21 mouse cellular contexts compared by ENCODE assay signal in the genomic region with DNA sequence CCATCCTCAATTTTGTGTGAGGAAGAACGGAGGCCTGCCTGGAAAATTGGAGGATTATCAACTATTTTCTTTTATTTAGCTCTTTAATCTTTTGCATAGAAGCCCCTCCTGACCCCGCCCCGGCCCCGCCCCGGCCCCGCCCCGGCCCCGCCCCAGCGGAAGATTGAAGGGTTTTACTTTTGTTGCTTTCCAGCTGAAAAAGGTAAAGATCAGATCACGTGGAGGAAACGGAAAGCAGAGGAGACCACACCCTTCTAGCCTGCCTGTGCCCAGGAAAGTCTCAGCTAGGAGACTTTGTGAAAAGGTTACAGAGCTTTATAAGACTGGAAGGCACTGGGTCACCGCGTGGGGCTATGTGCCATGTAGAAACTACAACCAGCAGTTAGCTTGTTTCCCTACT.
DNase-seq lines count a peak whose midpoint lies in the region; ATAC-seq lines count a peak whose summit lies in the region.
"Had no signal": no experiment of that assay in that cellular context is flagged by ENCODE, and none has a peak within 500 bp of the region (broad histone marks: within the 10 kb centered on the region; RNA-seq: fewer than 3 reads in every experiment).

No protein-coding gene starts in this region.

- peaks cover 21% of the 10 kb centered on the region for H3K4me1 ChIP-seq in heart, embryonic 10.5 days
- H3K4me1 ChIP-seq in hindbrain, embryonic 10.5 days (replicated peaks) = peaks cover 3% of the 10 kb centered on the region; the same call in 1 of the 2 replicates
- H3K4me1 ChIP-seq in hindbrain, embryonic 11.5 days (replicated peaks; ENCODE audit: control insufficient read depth, insufficient read depth, low read length) = no peaks in the 10 kb centered on the region
- no peaks in the 10 kb centered on the region for H3K4me1 ChIP-seq in neural tube, embryonic 12.5 days
- no peaks in the 10 kb centered on the region for H3K4me1 ChIP-seq in neural tube, embryonic 15.5 days
- H3K4me1 ChIP-seq: embryonic facial prominence, embryonic 15.5 days; hindbrain, embryonic 13.5 days; midbrain, embryonic 13.5 days had no signal

- no peak overlapping the region for H3K4me2 ChIP-seq in hindbrain, embryonic 11.5 days (replicated peaks; ENCODE audit: low read depth, low read length)
- H3K4me2 ChIP-seq in neural tube, embryonic 12.5 days (replicated peaks) = peak overlapping the region; percentile 16; the same call in 1 of the 2 replicates
- no peak overlapping the region for H3K4me2 ChIP-seq in neural tube, embryonic 15.5 days
- H3K4me2 ChIP-seq: embryonic facial prominence, embryonic 15.5 days; hindbrain, embryonic 13.5 days; midbrain, embryonic 13.5 days had no signal

- intact Hi-C loops in heart, postnatal 36 days (cut with DNase I) = no loop called here

- no peak for DNase-seq in heart, embryonic 10.5 days (ENCODE audit: low spot score)
- DNase-seq in heart, postnatal 36 days = no peak
- no peak for DNase-seq in hindbrain, embryonic 10.5 days (ENCODE audit: low spot score)
- DNase-seq in hindbrain, embryonic 11.5 days (ENCODE audit: low spot score) = no peak
- DNase-seq in thymus, postnatal 36 days = no peak
- DNase-seq: cerebellum, adult 2 months; cerebellum, postnatal 36 days; gastrocnemius, postnatal 25 days; kidney, adult 9 months; kidney, postnatal 25 days; layer of hippocampus, adult 9-11 months; thymus, postnatal 4 days had no signal

- WGBS in heart, embryonic 10.5 days = 26% methylated on average over 13 of the region's 13 CpGs
- 45% methylated on average over 13 of the region's 13 CpGs for WGBS in hindbrain, embryonic 10.5 days
- WGBS in hindbrain, embryonic 11.5 days = 42% methylated on average over 13 of the region's 13 CpGs
- 44% methylated on average over 13 of the region's 13 CpGs for WGBS in neural tube, embryonic 12.5 days
- 45% methylated on average over 13 of the region's 13 CpGs for WGBS in neural tube, embryonic 15.5 days

- no peak overlapping the region for H3K27ac ChIP-seq in heart, embryonic 10.5 days
- no peak overlapping the region for H3K27ac ChIP-seq in hindbrain, embryonic 10.5 days
- H3K27ac ChIP-seq in hindbrain, embryonic 11.5 days (ENCODE audit: low read depth, low read length) = no peak overlapping the region
- no peak overlapping the region for H3K27ac ChIP-seq in neural tube, embryonic 12.5 days
- H3K27ac ChIP-seq in neural tube, embryonic 15.5 days (replicated peaks) = no peak overlapping the region
- H3K27ac ChIP-seq: embryonic facial prominence, embryonic 15.5 days; hindbrain, embryonic 13.5 days; limb, embryonic 10.5 days; midbrain, embryonic 13.5 days had no signal

- 0 out of 2 replicates have a peak overlapping the region, but pooled peaks have one; percentile 17 for H3K4me3 ChIP-seq in heart, embryonic 10.5 days
- peak overlapping the region; percentile 13; the same call in 1 of the 2 replicates for H3K4me3 ChIP-seq in hindbrain, embryonic 10.5 days
- H3K4me3 ChIP-seq in hindbrain, embryonic 11.5 days (ENCODE audit: low read depth, low read length) = no peak overlapping the region
- no peak overlapping the region for H3K4me3 ChIP-seq in neural tube, embryonic 12.5 days
- H3K4me3 ChIP-seq in neural tube, embryonic 15.5 days (replicated peaks) = no peak overlapping the region
- H3K4me3 ChIP-seq: embryonic facial prominence, embryonic 15.5 days; hindbrain, embryonic 13.5 days; limb, embryonic 10.5 days; midbrain, embryonic 13.5 days had no signal

- H3K27me3 ChIP-seq in heart, embryonic 10.5 days (ENCODE audit: insufficient read depth, poor library complexity, severe bottlenecking) = no peaks in the 10 kb centered on the region
- no peaks in the 10 kb centered on the region for H3K27me3 ChIP-seq in hindbrain, embryonic 10.5 days (ENCODE audit: insufficient read depth, poor library complexity, severe bottlenecking)
- H3K27me3 ChIP-seq in hindbrain, embryonic 11.5 days (ENCODE audit: control insufficient read depth, insufficient read depth, low read length) = no peaks in the 10 kb centered on the region
- no peaks in the 10 kb centered on the region for H3K27me3 ChIP-seq in neural tube, embryonic 12.5 days (replicated peaks)
- no peaks in the 10 kb centered on the region for H3K27me3 ChIP-seq in neural tube, embryonic 15.5 days (replicated peaks)
- H3K27me3 ChIP-seq: embryonic facial prominence, embryonic 15.5 days; hindbrain, embryonic 13.5 days; midbrain, embryonic 13.5 days had no signal

- H3K9ac ChIP-seq in hindbrain, embryonic 11.5 days (ENCODE audit: low read depth, low read length) = no peak overlapping the region
- H3K9ac ChIP-seq in neural tube, embryonic 12.5 days = no peak overlapping the region
- H3K9ac ChIP-seq in neural tube, embryonic 15.5 days (replicated peaks) = no peak overlapping the region
- H3K9ac ChIP-seq: embryonic facial prominence, embryonic 15.5 days; hindbrain, embryonic 13.5 days; midbrain, embryonic 13.5 days had no signal

- H3K9me3 ChIP-seq in heart, embryonic 10.5 days = no peaks in the 10 kb centered on the region
- no peaks in the 10 kb centered on the region for H3K9me3 ChIP-seq in hindbrain, embryonic 10.5 days
- no peaks in the 10 kb centered on the region for H3K9me3 ChIP-seq in hindbrain, embryonic 11.5 days (ENCODE audit: control insufficient read depth, low read length)
- no peaks in the 10 kb centered on the region for H3K9me3 ChIP-seq in neural tube, embryonic 12.5 days
- H3K9me3 ChIP-seq in neural tube, embryonic 15.5 days (replicated peaks) = no peaks in the 10 kb centered on the region
- H3K9me3 ChIP-seq: embryonic facial prominence, embryonic 15.5 days; hindbrain, embryonic 13.5 days; limb, embryonic 10.5 days; midbrain, embryonic 13.5 days had no signal

- ATAC-seq in hindbrain, embryonic 11.5 days (ENCODE audit: low FRiP score) = no peak
- no peak for ATAC-seq in neural tube, embryonic 12.5 days (ENCODE audit: low FRiP score, low read depth)
- no peak for ATAC-seq in neural tube, embryonic 15.5 days (ENCODE audit: low FRiP score)
- no peak for ATAC-seq in granulocyte monocyte progenitor cell, adult 5-6 weeks (replicated peaks; ENCODE audit: poor library complexity, severe bottlenecking)
- ATAC-seq: forebrain, embryonic 16.5 days; inflammation-experienced regulatory T-cells, adult 6 months; midbrain, embryonic 13.5 days had no signal

- H3K36me3 ChIP-seq in heart, embryonic 10.5 days = no peaks in the 10 kb centered on the region
- no peaks in the 10 kb centered on the region for H3K36me3 ChIP-seq in hindbrain, embryonic 10.5 days
- H3K36me3 ChIP-seq in hindbrain, embryonic 11.5 days (ENCODE audit: control insufficient read depth, insufficient read depth, low read length) = no peaks in the 10 kb centered on the region
- H3K36me3 ChIP-seq in neural tube, embryonic 12.5 days = no peaks in the 10 kb centered on the region
- H3K36me3 ChIP-seq in neural tube, embryonic 15.5 days = no peaks in the 10 kb centered on the region
- H3K36me3 ChIP-seq: embryonic facial prominence, embryonic 15.5 days; hindbrain, embryonic 13.5 days; limb, embryonic 10.5 days; midbrain, embryonic 13.5 days had no signal

Comparison
In these comparisons a context has a peak if more than half of its experiments do, and no peak if none do; other contexts are left out.
1. H3K4me3 ChIP-seq: peak in heart, embryonic 10.5 days (single experiment) and hindbrain, embryonic 10.5 days (single experiment); none in hindbrain, embryonic 11.5 days (single experiment), neural tube, embryonic 12.5 days (single experiment) and neural tube, embryonic 15.5 days (single experiment).